Mouse (Mus musculus) kidney, adult 8-10 months (tissue): ENCODE measurements around the gene Zfp92.
A peak's percentile ranks its signal among the peaks of the same experiment; 100 is the strongest.
"Not testable (repeated sequence)": the region's sequence is repeated elsewhere in the genome, so short reads cannot be mapped to it uniquely, and the experiment has no call there.

ENCODE experiments used
- DNase-seq, 2 experiments: peaks; one replicate each; pipeline ENCODE4 v3.0.0; 2022

Gene Zfp92

DNA sequence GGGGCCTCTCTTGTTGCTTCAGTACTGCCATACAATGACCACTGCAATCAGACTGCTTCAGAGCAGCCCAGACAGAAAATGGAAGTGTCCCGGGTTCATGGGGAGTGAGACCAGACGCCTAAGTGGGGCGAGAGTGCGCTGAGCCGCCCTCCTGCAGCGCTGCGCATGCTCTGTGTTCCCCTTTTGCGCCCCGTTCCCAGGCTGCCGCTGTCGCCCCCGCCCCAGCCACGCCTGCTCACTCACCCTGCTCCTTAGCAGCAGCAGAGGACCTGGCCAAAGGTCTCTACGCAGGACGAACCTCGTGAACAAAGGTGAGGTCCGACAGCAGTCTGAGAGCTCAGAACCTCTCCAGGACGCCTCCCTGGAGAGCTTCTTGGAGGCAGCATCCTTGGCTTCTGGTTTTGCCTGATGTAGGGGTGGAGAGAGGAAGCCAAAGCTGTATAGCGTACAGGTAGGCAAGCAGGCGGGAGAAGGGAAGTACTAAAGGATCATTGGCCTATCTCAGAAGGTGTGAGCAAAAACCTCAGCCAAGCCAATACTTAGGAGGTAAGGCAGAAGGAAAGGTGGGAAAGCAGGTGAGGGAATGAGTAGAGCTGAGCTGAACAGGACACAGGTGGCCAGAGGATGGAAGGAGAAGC, at the start of gene Zfp92:
Zfp92 (plus strand) TSS at position 217 of the 638 bp plus-strand sequence.
- peak in 1 of 2 experiments; percentile 18 for DNase-seq

DNA sequence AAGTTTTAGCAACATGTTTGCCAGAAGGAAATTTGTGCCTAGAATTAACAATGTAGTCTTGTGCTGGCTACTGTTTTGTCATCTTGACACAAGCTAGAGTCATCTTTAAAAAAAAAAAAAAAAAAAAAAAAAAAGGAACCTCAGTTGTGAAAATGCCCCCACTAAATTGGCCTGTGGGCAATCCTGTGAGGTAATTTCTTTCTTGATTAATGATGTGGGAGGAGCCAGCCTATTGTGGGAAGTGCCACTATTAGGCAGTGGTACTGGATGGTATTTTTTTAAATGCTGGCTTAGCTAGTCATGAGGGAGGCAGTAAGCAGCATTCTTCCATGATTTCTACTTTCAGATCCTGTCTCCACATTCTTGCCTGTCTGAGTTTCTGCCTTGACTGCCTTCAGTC, 47.6 kb upstream of the Zfp92 start:
- no peak for DNase-seq

DNA sequence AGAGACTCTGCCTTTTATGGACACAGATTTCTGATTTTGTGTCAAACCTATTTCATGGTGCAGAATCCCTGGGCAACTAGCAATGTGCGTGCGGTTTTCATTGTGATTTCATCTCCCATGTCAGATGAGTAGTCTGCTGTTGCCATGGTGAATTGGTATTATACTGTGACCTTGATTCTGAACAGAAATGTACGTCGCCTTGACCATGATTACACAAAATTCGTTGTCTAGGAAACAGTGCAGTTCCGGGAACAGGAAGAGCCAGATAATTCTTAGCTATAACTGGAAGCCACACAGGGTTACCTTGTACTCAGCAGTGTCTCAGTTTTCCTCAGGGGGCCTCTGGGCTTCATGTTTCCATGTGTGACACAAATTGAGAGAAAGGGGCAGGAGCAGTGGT, 26.5 kb upstream of the Zfp92 start:
- no peak for DNase-seq

DNA sequence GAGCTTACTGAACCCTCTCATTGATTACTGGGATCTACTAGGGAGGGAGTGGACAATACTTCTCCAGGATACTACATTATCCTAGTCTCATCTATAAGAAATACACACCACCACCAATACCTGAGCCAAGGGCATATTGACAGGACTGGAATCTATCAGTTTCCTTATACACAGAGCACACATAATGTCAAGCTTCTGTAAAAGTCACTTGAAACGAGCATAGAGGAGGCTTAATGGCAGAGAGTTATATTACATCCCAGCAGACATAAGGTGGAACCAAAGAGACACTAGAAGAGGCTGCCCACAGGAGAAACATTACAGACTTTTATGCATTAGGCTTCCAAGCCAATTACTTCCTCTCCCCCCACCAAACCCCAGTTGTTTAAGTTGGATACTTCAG, 26.0 kb upstream of the Zfp92 start:
- no peak for DNase-seq

DNA sequence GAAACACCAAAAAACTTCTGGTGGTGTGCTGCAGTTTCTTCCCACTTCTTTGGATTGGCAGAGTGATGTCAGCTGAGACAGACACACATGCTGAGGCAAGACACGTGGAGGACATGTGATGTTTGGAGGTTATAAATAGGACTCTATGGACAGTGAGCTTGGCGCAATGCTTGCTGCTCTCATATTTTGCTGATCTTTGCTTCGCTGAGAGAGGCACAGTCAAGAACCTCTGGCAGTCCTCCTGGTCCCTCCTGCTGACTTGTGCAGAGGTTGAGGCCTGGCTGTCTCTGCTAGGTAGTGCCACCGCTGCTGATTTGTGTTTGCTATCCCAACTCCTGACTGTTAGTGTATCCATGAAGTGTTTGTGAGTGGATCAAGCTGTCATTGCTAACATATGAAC, 19.4 kb upstream of the Zfp92 start:
- no peak for DNase-seq

DNA sequence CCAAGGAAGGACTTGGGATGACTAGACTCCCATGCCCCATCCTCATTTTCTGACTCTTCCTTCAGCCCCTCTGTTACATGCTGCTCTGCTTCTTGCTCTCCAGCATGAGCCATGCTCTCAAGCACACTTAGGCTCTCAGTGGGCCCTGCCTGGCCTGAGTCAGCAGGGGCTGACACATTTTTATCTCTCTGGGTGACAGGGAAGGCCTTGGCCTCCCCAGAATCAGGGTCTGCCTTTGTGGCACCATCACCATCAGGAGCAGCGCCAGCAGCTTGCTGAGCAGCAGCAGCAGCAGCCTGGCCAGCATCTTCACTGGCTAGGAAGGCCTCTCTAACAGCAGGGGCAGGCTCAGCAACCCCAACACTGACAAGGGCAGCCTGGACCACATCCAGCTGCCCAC, 14.4 kb upstream of the Zfp92 start:
- DNase-seq = no peak

DNA sequence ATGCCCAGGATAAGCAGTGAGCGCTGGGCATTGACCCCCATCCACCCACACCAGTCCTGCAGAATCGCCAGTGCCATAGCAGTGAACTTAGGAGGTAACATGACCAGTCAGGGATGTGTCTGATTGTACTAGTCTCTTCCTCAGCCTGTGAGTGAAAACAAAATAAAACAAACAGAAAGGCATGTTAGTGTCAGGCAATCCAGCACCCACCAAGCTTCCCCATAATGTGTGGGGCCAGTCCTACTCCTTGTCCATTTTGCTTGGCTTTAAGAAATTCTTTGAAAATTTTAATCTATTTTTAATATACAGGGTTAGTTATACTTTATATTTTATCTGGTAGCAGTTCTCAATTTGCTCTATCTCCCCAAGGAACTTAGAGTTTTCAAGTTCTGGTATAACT, 12.3 kb upstream of the Zfp92 start, which contains the start of gene Gm18336:
Gm18336 (minus strand) TSS at position 101 of the 400 bp plus-strand sequence.
- DNase-seq = not testable (repeated sequence)

DNA sequence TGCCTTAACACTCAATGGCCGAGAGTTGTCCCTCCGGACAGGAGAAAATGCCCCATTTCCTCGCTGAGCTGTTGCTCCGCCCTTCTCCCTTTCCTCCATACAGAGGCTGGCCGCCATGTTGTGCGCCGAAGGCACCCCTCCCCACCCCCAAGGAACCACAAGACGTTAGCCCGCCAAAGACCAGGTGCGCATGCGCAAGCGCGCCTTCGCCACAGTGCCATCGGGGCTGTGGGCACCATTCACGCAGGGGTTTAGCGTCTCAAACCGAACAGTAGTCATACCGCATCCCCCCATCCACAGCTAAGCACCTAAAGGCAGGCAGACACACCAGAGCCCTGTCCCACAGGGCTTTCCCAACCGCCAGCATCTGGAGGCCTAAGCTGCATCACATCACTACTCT, 9.9 kb upstream of the Zfp92 start:
- no peak for DNase-seq

DNA sequence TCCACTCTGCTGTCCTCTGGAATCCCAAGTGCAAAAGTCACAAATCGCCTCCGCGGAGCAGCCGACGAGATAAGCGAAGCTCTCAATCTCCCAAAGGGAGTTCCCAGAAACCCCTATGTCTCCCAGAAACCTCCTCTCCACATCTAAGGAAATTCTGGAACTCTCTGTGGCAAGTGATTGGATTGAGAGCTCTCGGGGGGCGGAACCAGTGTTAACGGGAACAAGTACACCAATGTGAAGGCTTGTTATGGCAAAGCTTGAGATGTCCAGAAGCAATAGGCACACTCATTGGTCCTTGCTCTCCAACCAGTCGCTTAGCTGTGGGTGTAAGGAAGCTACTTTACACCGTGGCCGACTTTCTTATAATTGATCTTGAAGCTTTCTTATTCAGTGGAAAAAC, 9.3 kb upstream of the Zfp92 start:
- no peak for DNase-seq

DNA sequence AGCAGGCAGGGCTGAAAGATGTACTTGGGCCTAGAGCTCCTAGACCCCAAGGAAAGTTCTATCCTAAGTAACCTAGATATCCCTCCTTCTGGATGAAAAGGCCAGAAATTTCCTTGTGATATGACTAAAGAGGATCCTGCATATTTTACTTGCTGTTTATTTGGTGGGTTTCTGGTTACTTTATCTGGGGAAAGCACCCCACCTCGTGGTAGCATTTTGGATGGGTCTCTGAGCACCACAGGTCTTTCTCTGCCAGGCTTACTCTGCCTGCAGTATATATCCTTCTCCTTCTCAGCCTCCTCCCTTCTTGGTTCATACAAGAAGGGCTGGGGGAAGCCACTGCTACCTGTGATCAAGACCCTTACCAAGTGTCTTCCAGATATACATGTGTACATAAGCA, 1.9 kb downstream of the Zfp92 start:
- DNase-seq = no peak

DNA sequence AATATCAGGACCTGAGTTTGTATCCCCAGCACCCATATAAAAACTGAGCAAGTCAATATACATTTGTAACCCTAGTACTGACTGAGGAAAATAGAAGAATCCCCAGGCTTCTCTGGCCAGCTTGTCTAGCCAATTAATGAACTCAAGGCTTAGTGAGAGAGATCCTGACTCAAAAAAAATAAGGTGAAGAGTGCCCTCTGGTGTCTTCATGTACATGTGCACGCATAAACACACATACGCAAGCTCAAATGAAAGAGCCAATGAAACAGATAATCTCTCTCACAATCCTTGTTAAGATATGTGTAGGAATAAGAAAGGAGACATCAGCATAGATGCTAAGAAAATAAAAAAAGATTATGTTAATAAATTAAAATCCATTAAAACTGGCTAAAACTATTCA, 19.1 kb downstream of the Zfp92 start:
- no peak for DNase-seq

DNA sequence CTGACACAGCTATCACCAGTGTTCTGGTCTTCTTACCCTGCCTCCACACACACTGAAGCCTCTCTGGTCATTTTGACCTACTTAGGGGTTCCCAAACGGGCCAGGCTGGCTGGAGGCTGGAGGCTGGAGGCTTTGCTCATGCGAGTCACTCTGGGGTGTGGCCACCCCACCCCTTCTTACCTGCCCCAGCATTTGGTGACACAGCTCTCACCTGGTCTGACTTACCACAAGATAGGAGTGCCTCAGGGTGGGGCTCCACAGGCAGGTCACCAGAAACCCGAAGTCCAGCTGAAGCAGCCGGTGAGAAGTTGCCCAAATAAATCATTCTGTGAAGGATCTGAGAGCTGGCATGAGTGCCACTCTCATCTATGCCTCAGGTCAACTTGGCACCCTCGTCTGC, 22.0 kb downstream of the Zfp92 start:
- no peak for DNase-seq

DNA sequence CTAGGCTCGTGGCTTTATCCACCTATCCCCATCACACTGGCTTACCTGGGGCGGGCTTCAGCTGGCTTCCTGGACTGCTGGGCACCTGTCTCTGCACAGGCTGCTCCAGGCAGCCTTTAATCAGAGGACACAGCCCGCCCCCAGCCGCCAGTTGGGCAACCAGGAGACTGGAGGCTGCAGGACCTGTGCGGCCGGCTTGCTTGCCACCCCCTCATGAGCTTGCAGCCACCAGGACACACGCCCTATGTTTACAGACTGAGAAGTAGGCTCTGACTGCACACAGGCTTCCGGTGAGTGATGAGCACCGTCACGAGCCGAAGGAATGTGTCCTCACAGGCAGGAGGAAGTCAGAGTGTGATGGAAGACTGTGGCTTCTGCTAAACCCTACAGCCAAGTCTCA, 24.4 kb downstream of the Zfp92 start, which contains the start of gene Trex2:
Trex2 (minus strand) TSS at position 93 of the 400 bp plus-strand sequence.
- DNase-seq = no peak

DNA sequence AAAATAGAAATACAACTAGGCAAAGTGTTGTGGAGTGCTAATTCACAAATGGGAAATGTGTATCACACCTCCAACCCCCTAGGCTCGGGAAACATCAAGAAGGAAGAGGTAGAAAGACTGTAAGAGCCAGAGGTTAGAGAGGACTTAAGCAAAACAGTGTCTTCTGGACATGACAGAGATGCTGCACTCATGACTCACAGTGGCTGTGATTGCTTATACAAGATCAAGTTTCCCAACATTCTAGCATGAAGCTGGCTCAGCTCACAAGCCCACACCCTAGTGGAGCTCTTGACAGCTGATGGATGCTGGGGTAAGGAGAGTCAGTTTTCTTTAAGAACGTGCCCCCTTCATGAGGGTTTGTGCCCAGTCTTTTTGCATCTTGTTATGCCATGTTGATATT, 30.5 kb downstream of the Zfp92 start:
- no peak for DNase-seq

DNA sequence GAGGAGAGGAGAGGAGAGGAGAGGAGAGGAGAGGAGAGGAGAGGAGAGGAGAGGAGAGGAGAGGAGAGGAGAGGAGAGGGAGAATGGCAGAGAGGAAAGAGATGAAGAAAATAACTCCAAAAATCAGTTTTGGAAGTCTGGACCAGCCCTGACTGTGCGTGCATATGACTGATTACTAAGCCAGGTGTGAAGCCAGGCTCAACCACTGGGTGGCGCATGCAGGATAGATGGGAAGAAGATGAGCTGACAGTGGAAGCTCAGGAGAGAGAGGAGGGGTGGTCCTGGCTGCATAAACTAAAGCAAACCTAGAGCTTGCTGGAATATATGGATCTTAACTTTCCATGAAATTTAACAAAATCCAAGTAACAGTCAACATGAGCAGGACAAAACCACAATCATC, 41.1 kb downstream of the Zfp92 start:
- DNase-seq = peak; percentile 22 to 61

DNA sequence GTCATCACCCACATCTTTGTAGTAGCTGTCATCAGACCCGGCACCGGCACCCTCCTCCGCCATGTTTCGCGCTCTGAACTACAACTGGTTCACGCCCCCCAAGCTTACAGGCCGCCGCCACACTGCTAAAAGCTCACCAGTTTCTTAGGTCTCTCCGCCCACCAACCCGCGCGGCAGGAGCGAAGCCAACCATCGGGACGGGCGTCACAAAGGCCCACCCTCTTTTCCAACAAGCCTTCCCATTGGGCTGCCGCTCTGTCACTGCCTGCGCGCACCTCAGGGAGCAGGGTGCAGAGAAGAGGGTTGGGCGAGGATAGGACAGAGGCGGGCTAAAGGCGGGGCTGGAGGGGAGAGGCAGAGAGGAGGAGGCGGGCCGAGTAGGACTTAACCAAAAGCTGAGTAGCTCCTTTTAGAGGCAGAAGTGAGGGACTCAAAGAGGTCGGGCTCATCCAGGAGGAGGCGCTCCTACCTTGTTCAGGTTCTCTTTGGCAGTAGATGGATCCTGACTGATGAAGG, 48.0 kb downstream of the Zfp92 start, which contains the start of gene Haus7:
Haus7 (minus strand) TSS at position 168 of the 516 bp plus-strand sequence.
- peak; percentile 92 to 95 for DNase-seq

DNA sequence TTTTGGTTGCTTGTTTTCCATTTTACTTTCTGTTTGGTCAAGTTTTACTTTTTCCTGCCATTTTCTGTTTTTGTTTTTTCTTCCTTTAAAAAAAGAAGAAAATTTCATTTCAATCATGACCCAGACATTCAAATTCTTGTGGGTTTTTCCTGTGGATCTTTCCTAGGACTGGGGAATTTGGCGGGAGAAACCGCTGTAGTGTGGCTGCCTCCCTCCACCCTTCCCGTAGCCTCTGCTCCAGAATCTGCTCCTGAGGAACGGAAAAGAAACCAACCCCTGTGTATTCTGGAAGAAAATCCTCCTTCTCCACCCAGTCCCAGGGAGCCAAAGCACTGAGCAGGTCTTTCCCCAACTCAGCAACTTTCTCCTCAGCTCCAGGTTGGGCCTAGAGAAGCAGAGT, 49.9 kb downstream of the Zfp92 start:
- no peak for DNase-seq

DNA sequence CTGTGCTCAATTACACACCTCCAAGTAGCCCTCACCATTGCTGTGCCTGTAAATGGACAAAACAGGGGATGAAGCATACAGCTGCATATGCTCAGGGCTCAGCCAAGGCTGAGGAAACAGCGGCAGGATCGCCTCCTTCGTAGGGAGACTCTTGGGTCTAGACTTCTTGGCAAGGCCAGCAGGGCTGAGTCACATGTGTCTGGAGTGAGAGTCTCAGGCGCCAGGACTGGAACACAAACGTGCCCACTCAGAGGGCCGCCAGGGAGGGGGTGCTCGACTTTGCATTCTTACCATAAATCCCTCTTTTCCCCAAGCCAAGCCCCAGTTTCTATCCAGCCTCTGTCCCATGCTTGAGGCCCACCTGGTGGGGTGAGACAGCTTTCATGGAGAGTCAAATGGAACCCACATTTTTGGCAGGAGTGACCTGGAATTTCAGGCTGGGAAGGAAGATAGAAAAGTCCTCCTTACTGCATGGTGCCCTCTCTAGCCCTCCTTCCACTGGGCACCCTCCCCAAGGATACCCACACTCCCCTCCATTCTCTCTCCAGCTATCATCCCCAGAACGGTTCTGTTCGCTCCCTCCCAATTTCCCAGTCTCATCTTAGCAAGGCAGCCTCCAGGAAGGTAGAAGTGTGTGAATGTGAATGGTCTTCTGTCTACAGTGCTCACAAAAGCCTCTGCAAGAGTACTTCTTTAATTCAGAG, 54.7 kb downstream of the Zfp92 start:
- DNase-seq = no peak

DNA sequence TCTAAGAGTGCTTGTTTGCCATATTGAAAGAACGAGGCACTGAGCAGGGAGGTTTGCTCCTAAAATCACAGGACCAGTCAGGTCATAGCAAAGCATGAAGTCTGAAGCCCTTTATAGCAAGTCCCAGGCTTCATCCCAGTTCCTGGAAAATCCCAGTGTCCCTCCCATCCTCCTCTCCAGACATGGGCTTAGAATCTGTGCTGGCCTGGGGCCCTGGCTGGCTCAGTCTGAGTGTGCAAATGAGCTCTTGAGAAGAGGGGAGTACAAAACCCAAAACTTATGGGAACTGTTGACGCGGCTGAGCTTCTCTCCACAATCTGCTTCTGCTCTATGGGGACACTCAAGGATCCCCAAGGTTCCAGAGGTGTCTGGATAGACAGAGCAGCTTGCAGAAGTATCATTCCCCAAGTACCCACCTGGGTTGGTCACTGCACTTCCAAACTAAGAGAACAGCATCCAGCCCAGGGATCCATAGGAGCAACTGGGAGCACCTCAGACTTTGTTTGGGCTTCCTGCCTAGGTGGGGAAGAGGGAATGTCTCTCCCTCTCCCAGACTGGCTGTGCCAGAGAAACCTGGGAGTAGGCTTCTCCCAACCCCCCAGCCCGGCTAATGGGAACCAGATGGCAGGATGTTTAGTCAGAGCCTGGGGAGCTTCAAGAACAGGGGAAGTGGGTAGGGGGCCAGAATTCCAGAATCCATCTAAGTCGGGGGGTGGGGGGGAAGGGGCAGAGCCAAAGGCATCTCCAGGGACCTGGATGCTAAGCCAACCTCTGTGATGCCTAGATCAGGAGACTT, 56.7 kb downstream of the Zfp92 start:
- DNase-seq = no peak

DNA sequence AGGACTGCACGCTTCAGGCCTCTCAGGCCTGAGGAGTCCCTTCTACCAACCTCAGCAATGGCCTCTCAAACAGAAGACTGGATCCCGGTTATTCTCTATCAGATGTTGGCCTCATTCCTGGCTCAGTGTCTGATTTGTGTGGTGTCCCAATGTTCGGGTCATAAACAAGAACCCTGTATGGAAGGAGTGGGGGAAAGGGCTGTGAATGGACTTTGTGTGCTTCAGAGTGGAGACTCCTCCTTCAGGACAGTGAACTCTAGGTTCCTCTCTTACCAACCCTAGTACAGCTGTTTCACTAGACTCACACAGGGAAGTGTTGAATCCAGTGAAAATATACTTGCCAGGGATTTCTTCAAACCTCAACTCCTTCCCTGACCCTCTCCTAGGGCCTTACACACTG, 57.4 kb downstream of the Zfp92 start:
- DNase-seq = peak in 1 of 2 experiments; percentile 49

DNA sequence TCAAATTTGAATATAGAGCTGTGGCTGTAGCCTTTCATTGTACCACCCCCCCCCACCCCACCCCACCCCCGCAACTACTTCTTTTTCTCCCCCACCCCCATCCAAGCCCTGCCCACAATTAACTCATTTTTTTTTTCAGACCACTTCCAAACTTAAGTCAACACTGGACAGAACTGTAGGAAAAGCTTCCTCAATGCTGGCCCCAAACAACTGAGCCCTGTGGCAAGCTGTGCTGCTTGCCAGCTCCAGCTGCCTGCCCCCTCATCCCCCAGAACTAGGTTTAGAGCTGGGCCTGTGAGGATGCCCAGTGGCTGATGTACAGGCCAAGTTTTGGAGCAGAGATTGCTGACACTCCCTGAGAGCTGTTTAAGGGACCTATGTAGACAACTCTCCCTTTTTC, 57.9 kb downstream of the Zfp92 start:
- DNase-seq = no peak

DNA sequence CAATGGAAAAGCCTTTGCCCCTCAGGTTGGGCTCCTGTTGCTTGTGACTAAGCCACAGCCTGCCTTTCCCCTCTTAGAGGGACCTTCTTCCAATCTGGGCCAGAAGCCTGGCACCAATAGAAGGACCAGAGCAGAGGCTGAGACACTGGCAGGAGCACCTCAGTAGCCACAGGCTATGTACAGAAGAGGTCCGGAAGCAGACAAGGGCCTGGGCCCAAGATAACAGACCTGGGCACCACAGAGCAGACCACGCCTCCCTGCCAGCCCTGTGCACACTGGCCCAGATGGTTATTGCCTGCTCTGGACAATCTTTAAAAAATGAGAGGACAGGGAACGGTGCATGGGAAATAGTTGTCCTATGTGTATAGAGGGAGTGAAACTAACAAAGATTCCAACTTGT, 60.9 kb downstream of the Zfp92 start:
- no peak for DNase-seq

DNA sequence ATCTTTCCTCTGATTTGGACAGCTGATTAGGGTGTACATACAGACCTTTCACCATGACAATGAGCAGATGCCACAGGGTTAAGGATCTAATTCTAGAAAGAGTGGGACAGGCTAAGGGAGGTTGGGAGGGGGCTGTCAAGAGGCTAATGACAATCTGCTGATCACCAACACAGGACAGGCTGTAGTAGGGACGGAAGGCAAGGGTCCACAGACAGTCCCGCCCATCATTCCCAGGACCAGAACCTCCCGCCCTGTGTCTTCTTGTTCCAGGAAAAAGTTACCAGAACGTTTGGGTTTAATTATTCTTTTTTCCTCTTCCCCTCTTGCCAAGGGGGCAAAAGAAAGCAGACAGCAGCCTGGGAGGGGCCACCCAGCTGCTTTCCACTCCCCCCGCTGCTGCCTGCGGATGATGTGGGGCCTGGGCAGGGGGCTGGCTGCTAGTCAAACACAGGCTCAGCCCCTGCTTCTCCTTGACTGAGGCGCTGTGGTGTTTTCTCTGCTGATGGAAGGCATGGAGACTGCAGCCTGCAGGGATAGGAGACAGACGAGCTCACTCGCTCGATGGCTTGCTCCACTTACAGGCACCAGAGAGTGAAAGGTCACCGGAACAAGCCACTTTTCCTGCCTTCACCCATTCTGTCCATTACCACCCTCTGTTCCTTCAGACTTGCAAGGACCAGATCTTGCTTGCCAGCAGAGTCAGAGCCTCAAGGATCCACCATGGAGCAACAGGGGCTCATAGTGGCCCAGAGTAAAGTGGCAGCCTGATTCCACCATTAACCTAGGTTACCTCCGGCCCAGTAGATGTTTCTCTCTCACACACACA, 63.7 kb downstream of the Zfp92 start:
- no peak for DNase-seq
